Mouse (Mus musculus): ENCODE measurements around the gene Gdpd1.
"Not testable (repeated sequence)": the region's sequence is repeated elsewhere in the genome, so short reads cannot be mapped to it uniquely, and the experiment has no call there.

The Gdpd1 gene

DNA sequence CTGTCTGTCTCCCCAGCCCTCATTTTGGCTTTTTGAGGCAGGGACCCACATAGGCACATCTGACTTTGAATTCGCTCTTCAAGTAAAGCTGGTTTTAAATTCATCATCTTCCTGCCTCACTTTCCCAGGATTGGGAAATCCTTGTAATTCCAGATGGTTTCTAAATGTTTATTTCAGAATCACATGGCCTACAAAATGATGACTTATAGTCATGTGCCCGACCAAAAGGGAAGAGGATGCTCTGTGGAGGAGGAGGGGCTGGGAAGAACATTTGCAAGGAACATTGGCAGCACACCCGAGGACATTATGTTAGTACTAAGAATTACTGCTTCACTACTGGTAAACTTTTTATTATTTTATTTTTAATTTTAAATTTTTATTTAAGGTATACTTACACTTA, 48.5 kb downstream of the Gdpd1 start:
- DNase-seq: no peak

DNA sequence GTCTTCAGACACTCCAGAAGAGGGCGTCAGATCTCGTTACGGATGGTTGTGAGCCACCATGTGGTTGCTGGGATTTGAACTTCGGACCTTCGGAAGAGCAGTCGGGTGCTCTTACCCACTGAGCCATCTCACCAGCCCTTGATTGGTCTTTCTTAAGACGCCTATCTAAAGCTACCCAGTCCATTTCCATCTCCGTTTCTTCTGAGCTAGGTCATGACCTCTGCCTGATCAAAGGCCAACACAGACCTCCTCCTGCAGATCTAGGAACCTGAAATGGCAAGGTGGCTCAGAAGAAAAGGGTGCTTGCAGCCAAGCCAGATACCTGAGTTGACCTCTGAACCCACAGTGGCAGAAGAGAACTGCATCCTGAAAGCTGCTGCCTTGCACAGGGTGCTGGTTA, 50.6 kb downstream of the Gdpd1 start:
- DNase-seq: not testable (repeated sequence)

DNA sequence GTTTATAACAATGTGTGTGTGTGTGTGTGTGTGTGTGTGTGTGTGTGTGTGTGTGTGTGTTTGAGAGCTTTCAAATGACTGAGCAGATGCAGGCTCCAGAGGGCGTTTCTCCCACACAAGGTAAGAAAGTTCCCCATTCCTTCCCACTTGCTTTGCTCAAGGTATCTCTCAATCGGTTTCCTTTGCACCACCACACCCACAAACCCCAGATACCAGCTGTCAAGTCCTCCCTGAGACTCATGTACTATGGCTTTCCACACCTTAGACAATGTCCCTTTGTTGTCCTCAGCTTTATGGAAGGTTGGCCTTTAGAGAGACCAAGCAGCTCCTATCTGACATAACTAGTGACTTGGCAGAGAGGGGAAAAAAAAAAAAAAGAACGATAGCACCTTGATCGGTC, 51.1 kb downstream of the Gdpd1 start:
- no peak for DNase-seq

DNA sequence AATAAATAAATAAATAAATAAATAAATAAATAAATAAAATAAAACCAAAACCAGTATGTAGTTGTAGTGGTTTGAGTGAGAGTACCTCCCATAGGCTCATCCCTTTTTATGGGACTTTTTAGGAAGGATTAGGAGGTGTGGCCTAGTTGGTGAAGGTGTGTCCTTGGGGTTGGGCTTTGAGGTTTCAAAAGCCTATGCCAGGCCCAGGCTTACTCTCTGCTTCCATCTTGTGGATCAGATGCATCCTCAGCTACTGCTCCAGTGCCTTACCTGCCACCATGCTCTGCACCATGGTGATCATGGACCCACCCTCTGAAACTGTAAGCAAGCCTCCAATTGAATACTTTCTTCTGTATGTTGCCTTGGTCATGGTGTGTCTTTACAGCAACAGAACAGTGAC, 52.3 kb downstream of the Gdpd1 start:
- no peak for DNase-seq

DNA sequence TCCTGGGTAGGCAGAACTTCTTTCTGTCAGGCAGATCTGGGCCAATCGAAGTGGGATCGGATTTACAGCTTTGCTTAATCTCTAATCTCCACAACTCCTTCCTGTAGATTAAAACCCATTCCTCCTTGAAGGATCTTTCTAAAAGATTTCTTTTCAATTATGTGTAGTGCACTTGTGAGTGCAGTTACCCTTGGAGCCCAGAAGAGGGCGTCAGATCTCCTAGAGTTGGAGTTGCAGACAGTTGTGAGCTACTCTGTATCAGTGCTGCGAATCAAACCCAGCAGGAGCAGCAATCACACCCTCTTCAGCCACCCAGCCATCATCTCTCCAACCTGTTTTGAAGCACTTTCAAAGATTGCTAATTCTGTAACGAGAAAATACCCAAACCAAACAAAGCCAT, 53.4 kb downstream of the Gdpd1 start:
- no peak for DNase-seq

DNA sequence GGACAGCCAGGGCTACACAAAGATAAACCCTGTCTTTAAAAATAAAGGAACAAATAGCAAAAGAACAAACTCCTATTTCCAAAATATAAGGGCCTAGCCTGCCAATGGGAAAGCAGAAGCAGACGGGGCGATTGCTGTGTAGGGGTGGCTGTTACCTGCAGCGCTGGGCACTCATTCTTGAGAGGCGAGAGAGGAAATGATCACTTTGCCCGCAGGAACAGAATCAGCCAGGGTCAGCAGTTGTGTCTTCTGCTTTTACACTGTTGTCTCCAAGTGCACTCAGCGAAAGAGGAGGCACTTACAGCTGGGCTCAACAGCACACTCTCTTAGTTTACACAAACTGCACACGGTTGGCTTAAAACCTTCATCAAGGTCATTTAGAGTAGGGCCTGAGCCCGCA, 54.4 kb downstream of the Gdpd1 start:
- no peak for DNase-seq

DNA sequence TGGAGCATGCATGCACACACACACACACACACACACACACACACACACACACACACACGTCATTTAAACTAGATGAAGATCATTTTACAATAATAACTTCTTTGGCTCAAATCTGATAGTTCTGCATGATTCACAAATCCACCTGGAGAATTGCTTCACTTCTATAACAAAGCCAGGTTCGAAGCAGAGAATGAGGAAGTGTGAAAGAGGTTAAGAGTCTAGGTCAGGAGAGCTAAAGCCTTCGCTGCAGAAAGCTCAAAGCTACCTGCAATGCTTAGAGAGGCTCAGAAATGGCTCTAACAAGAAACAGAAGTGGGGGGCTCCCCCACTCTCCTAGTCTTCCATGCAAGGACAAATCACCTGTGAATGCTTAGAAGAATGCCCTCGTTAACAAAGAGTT, 55.8 kb downstream of the Gdpd1 start:
- DNase-seq: no peak

DNA sequence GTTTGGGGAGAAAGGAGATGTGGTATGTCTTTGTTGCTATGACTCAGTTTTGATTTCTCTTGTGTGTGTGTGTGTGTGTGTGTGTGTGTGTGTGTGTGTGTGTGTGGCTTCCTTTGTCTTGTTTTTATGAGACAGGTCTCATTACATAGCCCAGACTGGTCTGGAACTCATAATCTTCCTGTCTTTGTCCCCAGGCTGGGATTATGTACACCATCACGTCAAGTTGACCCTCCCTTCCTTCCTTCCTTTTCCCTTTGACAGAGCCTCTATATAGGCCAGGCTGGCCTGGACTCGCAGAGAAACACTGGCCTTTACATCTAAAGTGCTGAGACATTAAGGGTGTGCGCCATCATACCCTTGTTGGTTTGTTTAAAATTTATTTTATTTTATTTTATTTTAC, 58.2 kb downstream of the Gdpd1 start:
- DNase-seq: peak; percentile 31

DNA sequence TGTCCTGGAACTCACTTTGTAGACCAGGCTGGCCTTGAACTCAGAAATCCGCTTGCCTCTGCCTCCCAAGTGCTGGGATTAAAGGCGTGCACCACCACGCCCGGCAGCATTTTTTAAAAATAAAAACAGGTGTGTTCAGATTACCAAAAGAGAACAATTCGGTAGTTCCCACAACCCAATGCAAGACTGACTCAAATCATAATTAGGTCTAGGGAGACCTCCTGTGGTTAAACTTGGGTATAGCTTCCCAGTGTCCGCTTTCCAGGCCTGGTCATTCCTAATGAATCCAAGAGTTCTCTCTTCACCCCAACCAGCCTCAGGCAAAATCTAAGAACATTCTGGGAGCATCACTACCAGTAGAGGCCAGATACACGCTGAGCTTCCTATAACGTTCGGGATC, 63.4 kb downstream of the Gdpd1 start:
- peak; percentile 81 for DNase-seq

DNA sequence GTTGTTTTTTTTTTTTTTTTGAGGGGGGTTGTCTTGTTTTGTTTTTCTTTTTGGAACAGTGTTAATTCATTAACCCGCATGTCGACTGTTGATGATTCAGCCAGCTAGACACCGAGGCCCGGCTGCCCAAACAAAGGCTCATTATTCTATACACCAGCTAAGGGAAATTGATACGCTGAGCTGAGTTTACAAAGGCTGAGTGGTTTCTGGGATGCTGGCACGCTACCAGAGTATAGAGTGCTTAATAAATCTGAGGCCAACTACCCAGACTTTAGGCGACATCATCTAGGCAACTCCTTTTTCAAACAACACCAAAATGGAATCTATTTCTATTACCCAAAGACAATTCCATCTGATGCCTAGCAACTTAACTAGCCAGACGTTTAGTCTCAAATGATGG, 66.5 kb downstream of the Gdpd1 start:
- DNase-seq: no peak

DNA sequence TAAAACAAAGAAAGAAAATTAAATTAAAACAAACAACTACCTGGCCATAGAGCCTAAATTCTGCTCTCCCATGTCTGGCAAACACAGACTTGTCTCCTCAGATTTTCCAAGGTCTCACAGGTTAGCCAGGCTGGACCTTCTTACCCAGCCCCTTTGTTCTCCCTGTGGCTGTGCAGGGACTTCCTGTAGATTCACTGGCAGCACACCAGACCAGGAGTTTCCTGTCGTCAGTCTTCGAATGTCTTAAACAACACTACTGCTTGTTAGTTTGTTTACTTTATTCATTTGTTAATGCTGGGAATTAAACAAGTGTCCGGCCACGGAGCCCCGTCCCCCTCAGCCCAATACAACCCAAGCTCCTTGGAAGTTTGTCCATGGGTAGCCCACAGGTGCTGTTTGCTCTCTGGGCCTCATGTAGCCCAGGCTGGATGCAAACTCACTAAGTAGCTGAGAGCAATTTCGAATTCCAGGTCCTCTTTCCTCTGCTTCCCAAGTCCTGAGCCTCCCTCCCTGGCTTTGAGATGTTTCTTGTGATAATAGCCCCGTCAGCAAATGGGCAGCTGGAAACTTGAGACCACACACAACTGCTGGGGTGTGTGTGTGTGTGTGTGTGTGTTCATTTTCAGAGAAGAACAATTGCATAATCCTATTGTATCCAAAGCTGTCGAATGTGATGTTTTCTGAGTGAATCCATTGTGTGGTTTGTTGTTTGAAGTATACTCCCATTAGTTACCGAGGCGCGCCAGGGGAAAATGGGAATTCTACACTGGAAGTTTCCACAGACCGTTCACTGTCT, 68.7 kb downstream of the Gdpd1 start:
- DNase-seq: peak; percentile 32

DNA sequence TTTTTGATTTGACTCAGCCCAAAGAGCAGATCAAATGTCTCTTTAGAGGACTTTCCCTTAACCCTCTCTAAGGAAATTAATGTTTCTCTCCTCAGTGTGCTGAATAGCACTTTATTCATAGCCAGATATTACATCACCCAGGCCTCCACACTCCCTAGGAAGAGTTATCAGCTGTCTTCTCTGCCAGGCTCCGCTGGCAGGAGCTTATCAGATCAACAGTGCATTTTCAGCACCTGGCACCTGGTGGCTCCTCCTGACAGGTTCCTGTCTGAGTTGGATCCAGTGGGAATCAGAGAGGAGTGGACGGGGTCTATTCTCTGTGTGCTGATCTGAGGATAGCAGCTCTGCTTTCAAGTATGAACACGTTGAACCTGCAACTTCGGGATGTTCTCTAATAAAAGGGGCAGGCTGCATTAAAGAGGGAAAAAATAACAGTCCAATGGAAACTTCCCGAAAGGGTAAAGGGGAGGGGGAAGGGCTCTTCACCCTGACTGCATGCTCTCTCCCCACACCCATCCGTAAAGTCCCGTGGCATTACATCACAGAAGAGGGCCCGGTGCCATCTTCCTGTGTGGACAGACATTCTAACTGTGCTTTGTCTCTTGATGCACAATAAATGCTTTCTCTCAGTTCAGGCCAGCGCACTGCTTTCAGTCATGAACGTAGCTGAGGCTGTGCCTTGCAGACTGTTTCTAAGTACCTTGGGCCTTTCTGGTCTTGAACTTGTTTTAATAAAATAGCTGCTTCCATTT, 71.6 kb downstream of the Gdpd1 start:
- DNase-seq: no peak

DNA sequence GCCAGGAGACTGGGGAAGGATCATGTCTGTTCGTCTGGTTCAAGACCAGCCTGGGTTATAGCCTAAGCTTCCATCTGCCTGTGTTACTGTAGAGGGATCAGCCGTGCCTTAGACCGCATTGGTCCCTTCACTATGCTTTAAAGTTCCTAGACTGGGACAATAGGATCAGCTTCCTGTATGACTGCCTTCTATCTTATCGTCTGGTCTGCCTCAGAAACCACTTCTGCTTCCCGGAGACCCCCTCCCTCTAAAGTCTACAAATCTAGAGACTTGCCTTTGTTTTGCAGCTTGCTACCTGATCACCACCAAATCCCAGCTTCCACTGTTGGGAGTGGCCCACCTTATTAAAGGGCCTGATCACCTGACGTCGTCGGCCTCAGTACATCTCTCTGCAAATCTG, 72.6 kb downstream of the Gdpd1 start:
- no peak for DNase-seq

DNA sequence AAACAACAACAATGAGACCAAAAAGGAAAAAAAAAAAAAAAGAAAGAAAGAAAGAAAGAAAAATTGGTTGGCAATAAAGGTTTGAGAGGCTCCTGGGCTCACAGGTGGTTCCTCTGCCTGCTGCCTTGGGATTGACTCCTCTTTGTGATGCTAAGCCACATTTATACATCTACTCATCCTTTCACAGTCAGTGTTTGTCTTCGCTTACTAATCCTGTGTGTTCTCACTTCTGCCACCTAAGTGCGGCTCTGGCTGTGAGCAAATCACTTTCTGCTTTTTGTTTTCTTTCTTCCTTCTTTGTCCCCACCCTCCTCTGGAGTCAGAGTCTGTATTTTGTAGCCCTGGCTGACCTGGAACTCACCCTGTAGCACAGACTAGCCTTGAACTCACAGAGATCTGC, 77.6 kb downstream of the Gdpd1 start:
- no peak for DNase-seq

DNA sequence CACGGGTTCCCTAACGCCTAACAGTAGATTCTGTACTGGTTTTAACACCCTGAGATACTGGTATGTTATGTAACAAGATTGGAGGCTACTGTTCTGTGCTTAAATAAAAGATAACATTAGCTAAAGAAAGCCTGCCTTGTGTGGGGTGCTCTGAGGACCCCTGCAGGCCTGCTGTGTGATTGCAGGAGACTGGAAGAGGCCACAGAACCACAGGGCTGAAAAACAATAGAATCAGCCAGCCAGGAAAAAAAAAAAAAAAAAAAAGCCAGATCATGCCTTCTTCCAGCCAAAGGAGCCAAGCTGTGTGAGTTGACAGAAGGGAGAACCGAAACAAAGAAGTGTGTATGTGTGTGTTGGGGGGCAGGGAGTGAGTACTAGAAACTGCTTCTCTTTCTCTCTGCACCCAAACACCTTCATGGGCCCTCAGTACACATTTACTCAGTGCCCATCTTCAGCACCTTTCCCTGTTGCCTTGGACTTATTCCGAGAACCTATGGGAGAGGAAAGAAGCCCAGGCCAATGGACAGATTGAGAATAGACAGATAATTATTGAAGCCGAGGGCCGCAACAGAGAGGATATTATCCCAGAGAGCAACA, 78.1 kb downstream of the Gdpd1 start:
- DNase-seq: peak; percentile 75

DNA sequence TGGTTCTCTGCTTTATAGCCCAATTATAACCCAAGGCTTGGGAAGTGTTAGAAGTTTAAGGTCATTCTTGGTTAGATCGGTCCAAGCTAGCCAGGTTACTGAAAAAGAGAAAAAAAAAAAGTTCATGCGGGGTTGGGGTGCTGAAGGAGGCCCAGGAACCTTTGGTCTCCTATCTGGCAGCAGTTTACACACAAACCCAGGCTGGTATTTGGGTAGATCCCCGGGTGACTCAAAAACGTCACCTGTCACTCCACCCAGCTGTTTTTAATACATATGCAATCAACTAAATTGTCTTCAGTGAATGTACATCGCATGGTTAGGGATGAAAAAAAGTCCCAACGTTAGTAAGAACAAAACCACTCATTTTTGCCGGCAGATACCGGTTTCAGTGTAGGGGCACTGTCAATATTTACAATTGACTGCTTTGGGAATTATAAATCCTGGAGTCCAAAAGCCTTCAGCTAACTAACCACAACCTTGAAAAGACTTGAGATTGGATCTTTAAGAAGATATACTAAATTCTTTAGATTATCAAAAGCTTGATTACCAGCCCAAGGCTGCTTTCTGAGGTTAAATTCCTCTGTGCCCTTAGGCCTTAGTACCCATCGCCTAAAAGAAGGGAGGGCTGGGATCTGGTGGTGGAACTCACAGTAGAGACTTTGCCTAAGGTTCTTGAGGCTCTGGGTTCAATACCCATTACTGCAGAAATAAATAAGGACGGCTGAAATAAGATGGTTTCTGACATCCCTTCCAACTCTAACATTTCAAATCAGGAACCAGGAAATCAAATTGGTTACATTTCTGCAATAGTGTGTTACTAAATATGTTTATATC, 78.9 kb downstream of the Gdpd1 start:
- no peak for DNase-seq

DNA sequence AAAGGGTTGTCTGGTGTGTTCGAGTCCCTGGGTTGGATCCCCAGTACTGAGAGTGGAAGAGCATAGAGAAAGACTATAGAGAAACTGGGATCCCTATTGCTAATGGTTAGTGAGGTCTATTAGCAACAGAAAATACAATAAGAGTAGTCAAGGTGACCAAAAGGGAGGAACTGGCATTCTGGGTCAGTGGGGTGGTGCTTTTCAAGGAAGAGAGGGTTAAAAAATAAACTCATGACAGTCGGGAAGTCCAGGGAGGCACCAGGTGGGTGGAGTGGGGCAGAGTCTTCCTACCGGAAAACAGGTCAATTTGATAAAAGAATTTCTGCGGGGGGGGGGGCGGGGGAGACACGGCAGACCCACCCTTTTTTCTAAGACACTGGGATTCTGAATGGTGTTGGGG, 79.5 kb downstream of the Gdpd1 start:
- DNase-seq: peak; percentile 29

DNA sequence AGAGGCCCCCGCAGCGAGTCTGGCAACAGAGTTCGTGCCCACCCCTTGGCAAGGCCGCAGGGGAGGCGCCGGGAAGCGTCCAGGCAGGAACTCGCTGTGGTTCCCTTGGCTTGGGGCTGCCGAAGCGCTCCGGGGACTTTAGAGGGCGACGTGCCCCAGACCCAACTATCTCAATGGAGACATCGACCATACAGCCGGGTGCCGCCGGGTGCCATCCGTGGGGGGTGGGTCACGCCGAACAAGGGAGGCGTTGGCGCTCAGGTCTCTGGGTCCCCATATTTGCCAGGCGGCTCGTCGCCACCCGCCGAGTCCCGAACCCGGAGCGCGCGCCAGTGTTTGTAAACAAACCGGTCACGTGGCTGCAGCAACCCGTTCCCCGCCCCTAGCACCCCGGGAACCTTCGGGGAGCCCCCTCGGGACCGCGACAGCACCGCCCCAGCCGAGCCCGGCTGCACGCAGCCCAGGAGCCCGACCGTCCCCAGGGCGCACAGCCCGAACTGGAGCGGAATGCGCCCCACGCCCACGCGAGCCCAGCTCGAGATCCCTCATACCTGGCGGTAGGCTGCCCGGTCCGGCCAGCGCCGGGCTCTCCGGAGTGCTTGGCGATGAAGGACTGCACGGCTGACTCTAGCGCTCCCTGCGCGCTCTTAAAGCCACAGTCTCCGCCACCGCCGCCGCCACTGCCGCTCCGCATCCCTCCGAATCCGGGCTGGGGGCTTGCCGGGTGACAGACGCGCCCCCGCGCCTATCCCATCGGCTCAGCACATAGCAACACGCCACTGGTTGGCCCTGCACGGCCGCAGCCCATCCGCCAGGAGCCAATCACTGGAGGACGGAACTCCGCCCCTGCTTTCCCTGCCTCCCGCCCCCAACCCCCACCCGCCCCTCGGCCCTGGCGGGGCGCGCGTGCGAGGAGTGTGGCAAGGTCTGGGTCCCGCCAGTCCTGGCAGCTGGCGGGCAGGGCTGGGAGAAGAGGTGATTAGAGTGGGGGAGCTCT, 80.5 kb downstream of the Gdpd1 start, which contains the start of gene Ypel2:
Gene Ypel2, minus strand, starts transcription at position 667 of the 997 bp plus-strand sequence.
- DNase-seq: peak; percentile 99

DNA sequence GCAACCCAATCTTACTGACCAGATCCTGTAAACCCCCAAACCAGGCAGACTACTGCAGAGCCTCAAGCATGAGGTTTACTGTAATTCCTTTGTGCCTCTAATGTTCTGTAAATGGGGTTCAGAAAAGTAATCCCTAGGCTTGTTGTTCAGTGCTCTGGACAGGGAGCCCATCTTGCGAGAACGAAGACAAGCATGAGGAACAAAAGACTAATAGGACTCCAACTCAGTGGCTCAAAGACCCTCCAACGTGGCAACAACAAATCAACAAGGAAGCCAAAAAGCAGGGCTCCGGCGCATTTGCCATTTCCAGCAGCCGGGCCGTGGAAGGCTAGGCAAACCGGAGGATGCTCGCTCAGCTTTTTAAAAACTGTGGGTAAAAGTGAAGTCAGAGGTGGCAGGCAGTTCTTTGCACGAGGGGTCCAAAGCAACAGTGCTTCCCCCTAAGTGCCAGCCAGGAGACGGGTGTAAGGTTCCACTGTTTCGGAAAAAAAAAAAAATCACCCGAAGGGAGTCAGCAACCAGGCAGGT, 81.3 kb downstream of the Gdpd1 start:
- DNase-seq: no peak

DNA sequence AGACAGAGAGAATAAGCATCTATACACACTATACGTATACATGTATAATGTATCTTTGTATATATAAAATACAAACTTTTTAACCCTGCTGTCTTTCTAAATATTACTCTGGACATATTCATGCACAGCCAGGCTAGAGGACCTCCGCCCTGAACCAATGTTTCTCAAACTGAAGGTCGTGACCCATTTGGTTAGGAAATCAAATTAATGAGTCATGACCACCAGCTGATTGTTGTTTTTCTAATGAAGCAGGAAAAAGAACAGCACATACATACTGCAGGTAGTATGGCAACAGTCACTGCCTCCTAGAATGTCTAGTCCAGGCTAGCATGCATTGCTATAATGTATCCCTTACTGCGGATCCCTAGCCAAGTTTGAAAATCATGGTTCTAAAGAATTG, 82.6 kb downstream of the Gdpd1 start:
- no peak for DNase-seq

DNA sequence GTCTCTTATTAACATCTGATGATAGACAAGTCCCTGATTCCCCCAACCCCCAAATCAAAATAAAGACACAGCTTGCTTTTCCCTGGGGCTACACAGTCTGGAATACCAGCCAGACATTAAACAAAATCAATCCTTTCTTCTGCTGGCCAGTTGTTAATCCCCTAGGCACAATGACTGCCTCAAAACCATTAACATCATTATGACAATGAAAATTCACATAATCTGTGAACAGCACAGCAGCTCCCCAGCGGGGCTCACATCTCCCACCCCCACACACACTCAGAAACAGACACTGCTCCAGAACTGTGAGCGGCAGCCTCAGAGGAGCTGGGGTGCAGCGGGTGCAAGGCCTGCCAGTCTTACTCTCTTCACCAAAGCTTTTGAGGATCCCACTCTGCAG, 83.6 kb downstream of the Gdpd1 start:
- DNase-seq: no peak

DNA sequence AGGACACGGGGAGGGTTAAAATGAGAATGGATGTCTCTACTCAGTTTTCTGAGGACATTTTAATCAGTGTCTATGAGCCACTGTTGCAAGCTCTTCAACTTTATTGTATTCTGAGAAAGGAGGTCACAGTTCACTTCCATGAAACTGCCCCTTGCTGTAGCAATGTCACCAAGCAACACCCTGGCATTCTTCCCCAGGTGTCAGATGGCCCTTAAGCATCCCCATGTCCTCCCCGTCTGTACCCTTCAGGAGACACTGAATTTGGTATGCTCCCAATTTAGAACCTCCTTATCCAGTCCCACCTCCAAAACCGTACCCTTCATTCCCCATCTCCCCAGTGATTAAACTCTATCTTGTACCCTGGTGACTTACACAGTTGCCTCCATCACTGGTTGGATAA, 88.9 kb downstream of the Gdpd1 start:
- no peak for DNase-seq
